Mouse (Mus musculus): ENCODE results near the gene Gsto1. TPM values are rescaled to one million over a fixed set of nuclear protein-coding genes. Genes with fewer than 3 reads are reported as not detected.

Gsto1 gene
- polyA plus RNA-seq, 1 experiment from 2014 or later, result 115 TPM

DNA sequence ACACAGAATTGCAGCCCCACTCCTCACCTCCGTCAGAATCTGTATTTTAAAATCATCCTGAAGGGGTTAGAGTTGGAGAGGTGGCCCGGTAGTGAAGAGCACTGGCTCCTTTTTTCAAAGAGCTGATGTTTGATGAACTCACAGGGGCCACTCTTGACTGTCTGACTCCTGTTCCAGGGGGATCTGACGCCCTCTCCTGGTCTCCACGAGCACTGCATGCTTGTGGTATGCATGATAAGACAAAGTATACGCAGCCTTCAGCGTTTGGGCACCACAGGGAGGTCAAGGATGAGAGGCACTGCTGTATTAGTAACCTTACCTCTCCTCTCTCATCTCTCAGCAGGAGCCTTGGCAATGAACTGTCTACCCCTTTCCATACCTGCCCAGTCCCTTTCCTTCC lies 45.2 kb downstream of the Gsto1 start:
- no peak overlapping the region for H3K27ac ChIP-seq
- H3K9ac ChIP-seq, result no peak overlapping the region
- H3K36me3 ChIP-seq, result peaks cover 35% of the 10 kb centered on the region
- WGBS, result 67% methylated on average over 6 of the region's 6 CpGs
- no peaks in the 10 kb centered on the region for H3K9me3 ChIP-seq (replicated peaks)
- H3K4me2 ChIP-seq, result no peak overlapping the region
- H3K4me3 ChIP-seq (replicated peaks), result no peak overlapping the region
- no peaks in the 10 kb centered on the region for H3K27me3 ChIP-seq
- no peak for ATAC-seq (replicated peaks; ENCODE audit: low FRiP score)
- H3K4me1 ChIP-seq, result peaks cover 39% of the 10 kb centered on the region

DNA sequence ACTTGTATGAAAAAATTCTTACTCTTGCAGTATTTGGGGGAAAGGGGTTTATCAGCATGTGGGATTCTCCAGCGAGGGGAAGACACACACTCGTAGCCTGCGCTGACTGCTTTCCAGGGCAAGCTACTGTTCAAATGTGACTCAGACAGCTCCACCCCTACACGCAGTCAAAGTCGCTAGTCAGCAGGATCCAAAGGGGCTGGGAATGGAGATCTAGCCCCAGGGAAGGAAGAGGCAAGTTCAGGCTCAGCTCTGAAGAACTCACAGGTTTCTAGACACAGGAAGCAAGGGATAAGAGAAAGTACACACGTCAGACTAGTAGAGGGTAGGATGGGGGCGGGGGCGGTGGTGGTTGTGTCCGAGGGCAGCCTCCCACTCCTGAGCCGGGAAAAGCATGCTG lies 45.8 kb downstream of the Gsto1 start:
- no peak for ATAC-seq (replicated peaks; ENCODE audit: low FRiP score)
- peaks cover 30% of the 10 kb centered on the region for H3K36me3 ChIP-seq
- H3K9me3 ChIP-seq (replicated peaks), result no peaks in the 10 kb centered on the region
- no peak overlapping the region for H3K4me2 ChIP-seq
- H3K4me1 ChIP-seq, result peaks cover 44% of the 10 kb centered on the region
- no peak overlapping the region for H3K9ac ChIP-seq
- H3K27ac ChIP-seq, result no peak overlapping the region
- no peak overlapping the region for H3K4me3 ChIP-seq (replicated peaks)
- no peaks in the 10 kb centered on the region for H3K27me3 ChIP-seq
- WGBS, result 80% methylated on average over 10 of the region's 10 CpGs

DNA sequence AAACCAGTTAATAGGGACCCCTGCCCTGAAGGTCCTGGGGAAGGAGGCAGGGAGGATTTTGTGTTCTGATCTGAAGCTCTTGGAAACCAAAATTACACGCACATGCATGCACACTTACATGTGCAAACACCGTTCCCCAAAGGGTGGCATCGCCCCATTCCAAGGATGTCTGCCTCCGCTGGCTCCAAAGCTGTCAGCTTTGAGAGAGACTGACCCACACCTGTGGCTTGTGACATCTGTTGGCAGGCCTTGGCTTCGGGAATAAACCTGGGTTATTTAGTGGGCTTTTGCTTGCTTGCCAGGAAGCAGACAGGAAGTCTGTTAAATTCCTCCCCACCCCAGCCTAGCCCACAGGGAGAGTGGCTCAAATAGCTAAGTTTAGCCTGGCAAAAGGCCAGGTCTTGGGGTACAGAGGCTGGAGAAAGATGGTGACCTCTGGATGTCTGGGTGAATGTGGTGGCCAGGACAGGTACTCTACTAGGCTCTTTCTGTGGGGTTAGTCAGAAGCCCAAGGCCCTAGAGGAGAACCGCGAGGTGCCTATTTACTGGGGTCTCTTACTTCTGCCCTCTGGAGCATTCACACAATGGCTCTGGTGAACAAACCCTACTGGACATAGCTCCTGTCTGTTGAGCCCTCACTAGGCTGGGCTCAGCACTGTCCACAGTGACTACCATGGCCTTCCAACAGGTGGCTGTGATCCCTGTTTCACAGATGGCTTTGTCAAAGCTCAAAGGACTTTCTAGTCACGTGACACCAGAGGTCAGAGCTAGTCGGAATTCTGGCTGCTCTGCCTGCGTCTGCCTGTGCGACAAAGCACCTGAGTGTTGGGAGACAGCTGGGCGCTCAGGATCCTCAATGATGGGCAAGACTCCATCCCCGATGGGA lies 47.8 kb downstream of the Gsto1 start:
- Histone ChIP-seq H3K9ac (no peak overlapping the region), H3K4me1 (peaks cover 47% of the 10 kb centered on the region), H3K9me3 (replicated peaks) (no peaks in the 10 kb centered on the region), H3K4me3 (replicated peaks) (no peak overlapping the region), H3K36me3 (peaks cover 10% of the 10 kb centered on the region), H3K27me3 (no peaks in the 10 kb centered on the region), H3K27ac (peak overlapping the region; percentile 63), H3K4me2 (no peak overlapping the region)
- 43% methylated on average over 13 of the region's 13 CpGs for WGBS
- ATAC-seq (replicated peaks; ENCODE audit: low FRiP score), result peak; percentile 33

DNA sequence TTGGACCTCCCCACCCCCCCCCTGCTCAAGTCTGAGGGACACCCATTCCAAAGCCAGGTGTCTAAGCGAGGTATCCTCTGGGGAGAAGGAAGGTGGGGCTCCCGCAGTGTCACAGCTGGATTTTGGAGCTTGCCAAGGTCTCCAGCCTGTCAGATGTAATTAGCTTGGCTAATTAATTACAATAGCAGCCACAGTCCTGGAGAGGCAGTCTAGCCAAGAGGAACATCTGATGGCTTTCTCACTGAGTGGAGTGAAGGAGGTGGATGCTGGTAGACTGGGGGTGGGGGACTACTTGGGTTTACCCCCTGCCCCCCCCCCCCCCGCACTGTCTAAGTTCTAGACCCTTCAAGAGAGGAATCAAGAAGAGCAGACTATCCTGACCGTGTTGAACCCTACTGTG lies 48.9 kb downstream of the Gsto1 start:
- Histone ChIP-seq H3K27ac (no peak overlapping the region), H3K9me3 (replicated peaks) (no peaks in the 10 kb centered on the region), H3K4me1 (peaks cover 54% of the 10 kb centered on the region), H3K4me2 (no peak overlapping the region), H3K36me3 (peaks cover 5% of the 10 kb centered on the region), H3K4me3 (replicated peaks) (no peak overlapping the region), H3K9ac (no peak overlapping the region), H3K27me3 (no peaks in the 10 kb centered on the region)
- 68% methylated on average over 4 of the region's 4 CpGs for WGBS
- ATAC-seq (replicated peaks; ENCODE audit: low FRiP score), result 0 out of 2 replicates have a peak, but pooled peaks have one; percentile 7

DNA sequence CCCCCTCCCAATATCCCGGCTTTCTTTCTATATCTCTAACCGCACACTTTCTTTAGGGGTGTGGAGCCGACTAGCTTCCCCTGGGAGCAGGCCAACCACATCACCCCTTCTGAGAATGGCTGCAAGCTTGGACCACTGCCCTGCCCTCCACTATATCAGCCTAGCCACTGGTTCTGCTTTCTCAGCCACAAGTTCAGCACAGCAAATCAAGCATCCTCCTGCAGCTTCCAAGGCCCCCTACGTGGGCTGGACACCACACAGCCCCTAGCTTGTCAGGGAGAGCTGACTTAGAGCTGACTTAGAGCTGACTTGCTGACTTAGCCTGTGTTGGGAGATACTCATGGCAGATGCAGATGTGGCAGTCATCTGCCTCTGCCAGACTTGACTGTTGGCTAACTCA lies 50.3 kb downstream of the Gsto1 start:
- Histone ChIP-seq H3K36me3 (peaks cover 2% of the 10 kb centered on the region), H3K4me1 (peaks cover 67% of the 10 kb centered on the region), H3K4me2 (no peak overlapping the region), H3K9me3 (replicated peaks) (no peaks in the 10 kb centered on the region), H3K4me3 (replicated peaks) (no peak overlapping the region), H3K27ac (no peak overlapping the region), H3K27me3 (no peaks in the 10 kb centered on the region), H3K9ac (no peak overlapping the region)
- no peak for ATAC-seq (replicated peaks; ENCODE audit: low FRiP score)
- WGBS, result 63% methylated on average over 4 of the region's 4 CpGs

DNA sequence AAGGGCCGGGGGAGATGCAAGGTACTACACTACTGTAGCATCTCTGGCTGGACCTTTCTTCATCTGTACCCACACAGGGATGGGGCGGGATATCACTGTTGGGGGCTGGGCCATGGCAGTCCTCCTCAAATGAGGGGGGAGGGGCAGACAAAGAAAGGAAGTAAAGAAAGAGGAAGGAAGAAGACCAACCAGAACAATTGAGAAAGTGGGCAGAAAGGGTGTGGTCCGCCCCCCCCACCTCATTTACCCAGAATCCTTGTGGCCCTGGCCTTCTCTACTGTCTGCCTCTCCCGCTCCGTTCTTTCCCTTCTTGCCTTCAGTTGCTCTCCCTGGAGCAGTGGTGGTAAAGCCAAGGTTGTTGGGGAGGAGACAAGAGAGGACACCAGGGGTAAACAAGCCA lies 50.8 kb downstream of the Gsto1 start:
- WGBS, result 83% methylated on average over 5 of the region's 5 CpGs
- H3K27ac ChIP-seq, result no peak overlapping the region
- H3K27me3 ChIP-seq, result no peaks in the 10 kb centered on the region
- H3K4me2 ChIP-seq, result no peak overlapping the region
- no peaks in the 10 kb centered on the region for H3K9me3 ChIP-seq (replicated peaks)
- H3K9ac ChIP-seq, result no peak overlapping the region
- no peaks in the 10 kb centered on the region; the same call in 1 of the 2 replicates for H3K36me3 ChIP-seq
- H3K4me1 ChIP-seq, result peaks cover 70% of the 10 kb centered on the region
- H3K4me3 ChIP-seq (replicated peaks), result no peak overlapping the region
- no peak for ATAC-seq (replicated peaks; ENCODE audit: low FRiP score)

DNA sequence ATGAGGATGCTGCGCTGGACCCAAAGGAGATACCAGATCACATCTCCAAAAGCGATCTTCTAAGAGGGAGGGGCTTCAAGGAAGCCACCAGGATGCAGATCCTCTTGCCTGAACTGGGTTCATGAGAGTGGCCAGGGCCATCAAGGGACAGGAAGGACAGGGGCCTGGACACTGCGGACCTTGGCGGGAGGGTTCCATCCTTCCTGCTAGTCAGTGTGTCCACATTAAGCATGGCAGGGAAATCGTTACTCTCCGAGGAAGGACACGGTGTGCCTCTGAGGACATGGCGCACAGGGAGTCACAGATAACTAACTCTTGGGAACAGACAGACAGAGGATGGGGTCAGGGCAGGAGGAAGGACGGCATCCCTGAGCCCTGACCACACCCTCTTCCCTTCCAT lies 52.8 kb downstream of the Gsto1 start:
- Histone ChIP-seq H3K9ac (no peak overlapping the region), H3K4me3 (replicated peaks) (no peak overlapping the region), H3K27me3 (no peaks in the 10 kb centered on the region), H3K36me3 (no peaks in the 10 kb centered on the region; the same call in 1 of the 2 replicates), H3K4me2 (no peak overlapping the region), H3K27ac (no peak overlapping the region), H3K4me1 (peaks cover 65% of the 10 kb centered on the region), H3K9me3 (replicated peaks) (no peaks in the 10 kb centered on the region)
- WGBS, result 81% methylated on average over 9 of the region's 9 CpGs
- ATAC-seq (replicated peaks; ENCODE audit: low FRiP score), result no peak

DNA sequence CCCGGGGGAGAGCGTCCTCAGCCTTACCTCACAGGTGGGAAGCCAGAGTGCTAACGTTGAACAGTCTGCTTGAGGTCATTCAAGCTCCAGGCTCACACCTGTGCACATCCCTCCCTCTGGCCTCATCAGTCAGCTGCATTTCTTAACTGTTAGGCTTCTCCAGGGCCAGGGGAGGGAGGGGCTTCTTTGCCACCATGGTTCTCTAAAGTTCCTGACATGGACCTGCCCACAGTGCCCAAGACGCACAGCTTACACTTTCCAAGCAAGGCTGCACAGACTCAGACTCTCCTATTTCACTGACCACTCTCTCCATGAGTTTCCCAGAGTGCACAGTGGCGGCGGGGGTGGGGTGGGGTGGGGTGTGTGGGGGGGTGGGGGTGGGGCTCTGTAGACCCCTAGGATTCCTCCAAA lies 54.2 kb downstream of the Gsto1 start:
- H3K27me3 ChIP-seq, result no peaks in the 10 kb centered on the region
- H3K9ac ChIP-seq, result no peak overlapping the region
- WGBS, result 20% methylated on average over 6 of the region's 6 CpGs
- no peak overlapping the region for H3K4me3 ChIP-seq (replicated peaks)
- no peak overlapping the region for H3K27ac ChIP-seq
- H3K36me3 ChIP-seq, result no peaks in the 10 kb centered on the region; the same call in 1 of the 2 replicates
- peaks cover 52% of the 10 kb centered on the region for H3K4me1 ChIP-seq
- ATAC-seq (replicated peaks; ENCODE audit: low FRiP score), result peak; percentile 43
- H3K9me3 ChIP-seq (replicated peaks), result no peaks in the 10 kb centered on the region
- H3K4me2 ChIP-seq, result peak overlapping the region; percentile 60

DNA sequence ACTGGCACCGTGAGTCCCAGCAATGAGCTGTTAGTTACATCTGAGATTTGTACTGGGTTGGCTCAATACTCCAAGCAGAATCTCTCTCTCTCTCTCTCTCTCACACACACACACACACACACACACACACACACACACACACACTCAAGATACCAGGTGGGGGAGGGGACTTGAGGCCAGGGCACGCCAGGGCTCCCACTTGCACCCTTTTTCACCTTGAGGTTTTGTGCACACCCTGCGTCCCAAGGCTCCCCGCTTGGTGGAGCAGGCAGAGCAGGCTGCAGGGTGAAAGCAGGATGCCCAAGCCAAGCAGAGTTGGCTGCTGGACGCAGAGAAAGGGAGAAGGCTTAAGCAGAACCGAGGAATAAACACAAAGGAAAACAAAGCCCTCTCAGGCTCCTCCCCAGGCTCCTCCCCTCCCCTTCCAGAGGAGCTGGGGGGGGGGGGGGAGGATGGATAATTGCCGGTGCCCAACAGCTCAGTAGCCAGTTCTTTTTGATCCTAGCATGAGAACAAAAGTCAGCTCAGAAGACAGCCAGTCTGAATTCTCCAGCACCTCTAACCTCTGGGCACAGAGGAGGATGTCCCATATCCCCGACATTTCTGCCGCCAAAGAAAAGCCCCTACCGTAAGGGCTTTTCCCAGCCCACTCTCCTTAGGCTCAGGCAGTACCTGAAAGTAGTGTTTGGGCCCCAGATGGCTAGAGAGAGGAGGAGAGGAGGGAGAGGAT lies 54.8 kb downstream of the Gsto1 start:
- peak overlapping the region; percentile 87 for H3K27ac ChIP-seq
- WGBS, result 3% methylated on average over 10 of the region's 10 CpGs
- H3K9me3 ChIP-seq (replicated peaks), result no peaks in the 10 kb centered on the region
- peaks cover 4% of the 10 kb centered on the region; the same call in 1 of the 2 replicates for H3K36me3 ChIP-seq
- H3K27me3 ChIP-seq, result no peaks in the 10 kb centered on the region
- H3K4me3 ChIP-seq (replicated peaks), result peak overlapping the region; percentile 33
- peak; percentile 74 for ATAC-seq (replicated peaks; ENCODE audit: low FRiP score)
- peaks cover 48% of the 10 kb centered on the region for H3K4me1 ChIP-seq
- H3K9ac ChIP-seq, result peak overlapping the region; percentile 39; the same call in 1 of the 2 replicates
- H3K4me2 ChIP-seq, result peak overlapping the region; percentile 60

DNA sequence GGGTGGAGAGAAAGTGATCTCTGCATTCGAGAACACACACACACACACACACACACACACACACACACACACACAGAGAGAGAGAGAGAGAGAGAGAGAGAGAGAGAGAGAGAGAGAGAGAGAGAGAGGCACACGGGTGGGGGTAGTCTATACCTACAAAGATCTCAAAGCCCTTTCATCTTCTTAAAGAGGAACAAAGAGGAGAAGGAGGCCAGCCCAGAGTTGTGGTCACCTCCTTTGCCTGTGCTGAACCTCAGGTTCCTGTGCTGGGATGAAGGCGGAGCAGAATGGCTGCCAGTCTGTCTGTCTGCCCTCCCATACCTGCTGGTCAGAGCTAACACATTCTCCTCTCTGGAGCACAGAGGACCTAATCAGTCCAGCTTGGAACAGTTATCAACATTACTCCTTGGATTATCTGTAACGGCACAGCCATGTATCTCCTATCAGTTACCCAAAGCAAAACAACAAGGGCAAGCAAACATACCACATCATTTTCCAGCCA lies 55.4 kb downstream of the Gsto1 start:
- H3K27me3 ChIP-seq, result no peaks in the 10 kb centered on the region
- H3K9ac ChIP-seq, result peak overlapping the region; percentile 39; the same call in 1 of the 2 replicates
- H3K4me1 ChIP-seq, result peaks cover 41% of the 10 kb centered on the region
- WGBS, result 31% methylated on average over 4 of the region's 4 CpGs
- peak overlapping the region; percentile 87 for H3K27ac ChIP-seq
- H3K4me3 ChIP-seq (replicated peaks), result no peak overlapping the region
- no peak for ATAC-seq (replicated peaks; ENCODE audit: low FRiP score)
- peaks cover 4% of the 10 kb centered on the region; the same call in 1 of the 2 replicates for H3K36me3 ChIP-seq
- peak overlapping the region; percentile 60 for H3K4me2 ChIP-seq
- no peaks in the 10 kb centered on the region for H3K9me3 ChIP-seq (replicated peaks)

DNA sequence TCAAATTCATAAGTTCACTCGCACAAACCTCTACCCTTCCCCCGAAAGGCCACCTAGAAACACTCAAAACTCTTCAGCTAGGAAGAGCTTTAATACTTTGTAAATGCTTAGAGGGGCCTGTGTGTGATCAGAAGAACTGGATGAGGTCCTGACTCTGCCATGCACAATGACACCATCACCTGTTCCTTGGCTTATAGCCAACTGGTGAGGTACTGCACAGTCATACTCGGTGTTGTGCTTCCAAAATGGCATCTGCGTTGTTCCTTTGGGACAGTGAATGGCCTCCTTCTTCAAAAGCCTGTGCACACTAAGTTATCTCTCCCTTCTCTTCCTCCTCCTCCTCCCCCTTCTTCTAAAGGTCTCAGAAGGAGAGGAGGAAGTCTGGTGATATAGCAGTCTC lies 56.0 kb downstream of the Gsto1 start:
- Histone ChIP-seq H3K4me2 (no peak overlapping the region; the same call in 1 of the 2 replicates), H3K9me3 (replicated peaks) (no peaks in the 10 kb centered on the region), H3K4me1 (peaks cover 36% of the 10 kb centered on the region), H3K9ac (no peak overlapping the region), H3K4me3 (replicated peaks) (no peak overlapping the region), H3K36me3 (0 out of 2 replicates have a peak, but pooled peaks cover 4% of the 10 kb centered on the region), H3K27ac (no peak overlapping the region), H3K27me3 (no peaks in the 10 kb centered on the region)
- no peak for ATAC-seq (replicated peaks; ENCODE audit: low FRiP score)
- WGBS, result 86% methylated on average over 4 of the region's 4 CpGs

DNA sequence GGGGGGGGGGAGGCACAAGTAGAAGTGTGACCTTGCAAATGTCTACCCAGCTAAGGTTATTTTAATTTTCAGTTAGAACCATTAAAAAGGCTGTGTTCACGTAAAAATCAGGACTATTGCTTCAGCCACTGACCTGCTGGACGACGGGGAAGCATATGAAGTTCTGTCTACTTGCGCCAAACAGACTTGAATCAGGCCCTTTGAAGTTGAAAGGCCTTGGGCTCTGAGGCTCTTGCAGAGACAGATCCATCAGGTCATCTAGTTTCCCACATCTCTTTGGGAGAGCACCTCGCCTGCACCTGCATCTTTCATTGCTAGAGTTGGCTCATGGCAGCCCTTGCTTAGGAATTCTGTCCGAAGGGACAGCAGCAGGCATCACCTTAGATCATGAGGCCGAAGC lies 58.6 kb downstream of the Gsto1 start:
- Histone ChIP-seq H3K9me3 (replicated peaks) (no peaks in the 10 kb centered on the region), H3K9ac (no peak overlapping the region), H3K4me1 (peaks cover 43% of the 10 kb centered on the region), H3K27me3 (no peaks in the 10 kb centered on the region), H3K4me2 (no peak overlapping the region), H3K36me3 (0 out of 2 replicates have a peak, but pooled peaks cover 4% of the 10 kb centered on the region), H3K27ac (no peak overlapping the region), H3K4me3 (replicated peaks) (no peak overlapping the region)
- WGBS, result 75% methylated on average over 7 of the region's 7 CpGs
- ATAC-seq (replicated peaks; ENCODE audit: low FRiP score), result no peak
